Mouse (Mus musculus) testis, adult 2 months (tissue): ENCODE results near the gene Mettl16. TPM values are rescaled to one million over a fixed set of nuclear protein-coding genes. Genes with fewer than 3 reads are reported as not detected.

Experiments
- H3K27ac ChIP-seq: fragments of 200-500 bp; 2 replicates; pipeline ENCODE4 v1.5.1; 2012; ENCODE audit warnings: low read depth, low read length; ENCODE audit not compliant: control insufficient read depth, insufficient read depth
- H3K27me3 ChIP-seq: fragments of 200-500 bp; 2 replicates; pipeline ENCODE4 v1.6.1; 2012; ENCODE audit warnings: mild to moderate bottlenecking, low read length, moderate library complexity; ENCODE audit not compliant: control insufficient read depth, insufficient read depth
- H3K36me3 ChIP-seq: fragments of 200-500 bp; 2 replicates; pipeline ENCODE4 v1.6.1; 2012; ENCODE audit warnings: mild to moderate bottlenecking, low read length; ENCODE audit not compliant: control insufficient read depth, insufficient read depth
- H3K4me1 ChIP-seq: fragments of 200-500 bp; 2 replicates; pipeline ENCODE4 v1.6.1; 2012; ENCODE audit warnings: low read length; ENCODE audit not compliant: control insufficient read depth, insufficient read depth
- H3K4me3 ChIP-seq: fragments of 200-500 bp; 2 replicates; pipeline ENCODE4 v1.5.1; 2012; ENCODE audit warnings: low read depth, mild to moderate bottlenecking, low read length, moderate library complexity, mixed read lengths; ENCODE audit not compliant: control insufficient read depth
- CTCF ChIP-seq: fragments of 200-500 bp; IDR thresholded peaks from 2 replicates; pipeline ENCODE4 v1.5.1; 2012; ENCODE audit warnings: low read depth, mild to moderate bottlenecking, inconsistent platforms, low read length, moderate library complexity; ENCODE audit not compliant: control insufficient read depth, insufficient read depth, insufficient replicate concordance
- POLR2A ChIP-seq: fragments of 200-500 bp; IDR thresholded peaks from 2 replicates; pipeline ENCODE4 v1.6.1; 2012; ENCODE audit warnings: low read depth, mild to moderate bottlenecking, inconsistent platforms, low read length, moderate library complexity; ENCODE audit not compliant: control insufficient read depth
- polyA plus RNA-seq: library from polyadenylated mRNA; depleted of rRNA; stranded (reverse); fragments of >200 nt; gene quantifications from 2 replicates; pipeline ENCODE4 v1.2.3, GENCODE M21; 2012

Mettl16 gene
- polyA plus RNA-seq, 1 experiment: 5.3 TPM

DNA sequence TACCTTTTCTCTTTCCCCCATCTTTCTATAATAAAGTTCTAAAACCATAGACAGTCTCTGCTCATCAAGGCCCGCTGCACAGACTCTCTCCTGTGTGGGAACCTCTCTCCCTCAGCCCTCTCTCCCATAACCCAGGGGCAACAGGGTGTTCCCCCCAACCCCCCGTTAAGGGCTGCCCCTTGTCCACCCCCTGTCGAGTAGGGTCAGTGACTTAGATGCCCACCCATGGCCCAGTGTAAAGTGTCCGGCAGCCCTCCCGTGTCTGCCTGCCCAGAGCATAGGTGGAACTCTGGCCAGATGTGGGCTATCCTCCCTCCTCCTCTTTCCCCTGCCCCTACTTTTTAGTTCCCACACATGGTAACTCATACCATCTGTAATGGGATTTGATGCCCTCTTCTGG is 40.9 kb downstream of the Mettl16 start:
- H3K4me3 ChIP-seq: no peak overlapping the region
- no peaks in the 10 kb centered on the region for H3K27me3 ChIP-seq
- TF ChIP-seq CTCF (no peak), POLR2A (no peak)
- H3K4me1 ChIP-seq: no peaks in the 10 kb centered on the region
- no peaks in the 10 kb centered on the region; the same call in 1 of the 2 replicates for H3K36me3 ChIP-seq
- no peak overlapping the region for H3K27ac ChIP-seq

DNA sequence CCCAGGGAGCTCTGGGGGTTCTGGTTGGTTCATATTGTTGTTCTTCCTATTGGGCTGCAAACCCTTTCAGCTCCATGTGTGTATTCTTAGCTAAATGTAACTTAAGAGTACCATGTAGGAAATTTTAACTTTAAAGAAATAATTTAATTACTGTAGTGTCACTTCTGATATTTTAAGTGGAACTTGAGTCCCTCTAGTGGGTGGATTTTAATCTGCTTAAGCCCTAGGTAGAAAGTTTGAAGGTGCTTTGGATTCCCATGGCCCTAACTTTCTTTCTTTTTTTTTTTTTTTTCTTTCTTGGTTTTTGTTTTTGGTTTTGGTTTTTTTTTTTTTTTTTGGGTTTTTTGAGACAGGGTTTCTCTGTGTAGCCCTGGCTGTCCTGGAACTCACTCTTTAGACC is 45.2 kb downstream of the Mettl16 start:
- H3K27me3 ChIP-seq: no peaks in the 10 kb centered on the region
- TF ChIP-seq POLR2A: no peak
- TF ChIP-seq CTCF: no peak
- no peak overlapping the region for H3K4me3 ChIP-seq
- no peak overlapping the region for H3K27ac ChIP-seq
- H3K36me3 ChIP-seq: peaks cover 4% of the 10 kb centered on the region
- H3K4me1 ChIP-seq: no peaks in the 10 kb centered on the region

DNA sequence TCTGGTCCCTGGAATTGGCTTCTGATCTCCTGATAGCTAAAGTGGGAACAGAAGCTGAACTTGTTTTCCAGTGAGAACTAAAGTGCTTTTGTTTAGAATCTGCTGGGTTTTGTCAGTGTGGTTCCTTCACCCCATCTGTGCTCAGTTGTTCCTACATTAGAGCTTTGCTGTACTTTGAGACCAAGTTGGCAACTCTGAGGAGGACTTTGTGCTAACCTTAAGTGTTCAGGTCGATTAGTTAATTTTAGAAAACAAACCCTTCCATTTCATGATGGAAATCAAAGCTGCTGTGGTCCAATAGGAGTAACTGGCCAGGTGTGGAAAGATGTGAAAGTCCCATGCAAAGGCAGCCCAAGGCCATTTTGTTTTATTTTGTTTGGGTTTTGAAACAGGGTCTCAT is 50.3 kb downstream of the Mettl16 start:
- no peak for TF ChIP-seq CTCF
- no peak for TF ChIP-seq POLR2A
- peaks cover 4% of the 10 kb centered on the region for H3K36me3 ChIP-seq
- no peak overlapping the region for H3K4me3 ChIP-seq
- H3K27ac ChIP-seq: no peak overlapping the region
- H3K27me3 ChIP-seq: no peaks in the 10 kb centered on the region
- H3K4me1 ChIP-seq: no peaks in the 10 kb centered on the region

DNA sequence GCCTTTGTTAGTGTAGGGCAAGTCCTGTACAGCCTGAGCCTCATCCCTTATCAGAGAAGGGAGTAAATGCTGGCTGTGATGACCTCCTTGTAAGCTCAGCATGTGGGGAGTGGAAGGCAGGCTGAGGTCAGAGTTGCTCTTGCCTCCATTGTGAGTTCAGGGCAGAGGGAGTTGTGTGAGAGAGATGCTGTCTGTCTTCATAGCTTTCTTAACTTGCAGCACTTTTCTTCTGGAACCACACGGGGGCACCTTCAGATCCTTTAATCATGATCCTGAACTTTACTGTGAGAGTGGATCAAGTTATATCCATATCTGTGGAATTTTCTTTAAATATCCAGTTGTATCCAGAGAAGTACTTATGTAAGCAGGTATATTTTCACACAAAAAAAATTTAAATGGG is 50.8 kb downstream of the Mettl16 start:
- Histone ChIP-seq H3K27me3 (no peaks in the 10 kb centered on the region), H3K36me3 (peaks cover 4% of the 10 kb centered on the region; the same call in 1 of the 2 replicates), H3K4me1 (no peaks in the 10 kb centered on the region), H3K27ac (no peak overlapping the region), H3K4me3 (no peak overlapping the region)
- no peak for TF ChIP-seq POLR2A
- TF ChIP-seq CTCF: no peak

DNA sequence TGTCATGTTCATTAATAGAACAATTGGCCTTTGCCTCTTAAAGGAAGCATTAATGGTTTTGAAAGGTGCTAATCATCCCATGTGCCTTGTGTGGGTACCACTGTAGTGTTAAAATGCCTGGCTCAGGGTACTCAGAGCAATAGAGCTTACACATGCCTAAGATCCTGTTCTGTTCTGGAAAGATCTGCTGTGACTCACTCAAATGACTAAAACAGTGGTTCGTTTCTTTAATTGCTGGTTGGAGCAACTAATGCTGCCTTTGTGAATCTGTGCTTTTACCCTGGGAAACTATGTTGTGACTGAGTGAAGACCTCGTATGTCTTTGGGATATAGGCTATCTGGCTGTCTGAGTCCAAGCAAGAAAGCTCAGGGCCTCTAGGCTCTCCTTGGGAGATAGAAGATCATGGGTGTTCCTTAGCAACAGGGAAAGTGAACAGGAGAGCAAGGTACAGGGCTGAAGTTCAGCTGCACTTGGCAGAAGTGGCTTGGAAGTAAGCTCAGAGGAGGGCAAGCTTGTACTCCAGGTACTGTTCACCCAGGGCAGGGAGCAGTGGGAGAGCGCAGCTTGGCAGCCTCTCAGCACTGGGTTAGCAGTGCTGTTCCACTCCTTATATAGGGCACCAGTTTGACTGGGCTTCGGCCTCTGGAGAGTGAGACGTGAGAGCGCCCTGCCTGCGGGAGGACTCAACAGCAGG is 52.3 kb downstream of the Mettl16 start:
- Histone ChIP-seq H3K36me3 (peaks cover 1% of the 10 kb centered on the region; the same call in 1 of the 2 replicates), H3K27me3 (no peaks in the 10 kb centered on the region)
- no peak for TF ChIP-seq POLR2A
- TF ChIP-seq CTCF: no peak

DNA sequence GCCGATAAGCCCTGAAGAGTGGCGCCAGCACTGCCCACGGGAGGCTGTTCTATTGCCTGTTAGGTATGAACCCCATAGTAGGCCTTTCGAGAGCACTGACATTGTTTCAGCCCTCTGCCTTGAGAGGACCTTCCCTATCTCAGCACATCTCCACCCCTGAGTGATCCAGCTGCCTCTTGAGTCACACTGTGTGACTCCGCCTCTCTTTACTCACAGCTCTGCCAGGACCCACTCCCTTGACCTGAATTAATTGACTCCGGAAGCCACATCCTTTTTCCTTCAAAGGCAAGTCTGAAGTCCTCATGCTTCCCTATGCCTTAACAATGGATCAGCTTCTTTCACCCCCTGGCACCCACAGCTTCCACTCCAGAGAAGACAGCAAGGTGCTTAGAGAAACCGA is 55.5 kb downstream of the Mettl16 start:
- H3K36me3 ChIP-seq: no peaks in the 10 kb centered on the region
- H3K4me1 ChIP-seq: peaks cover 8% of the 10 kb centered on the region
- H3K27me3 ChIP-seq: no peaks in the 10 kb centered on the region
- no peak overlapping the region for H3K4me3 ChIP-seq
- no peak overlapping the region for H3K27ac ChIP-seq
- no peak for TF ChIP-seq POLR2A
- no peak for TF ChIP-seq CTCF

More for the DNA sequence above, 52.3 kb downstream of the Mettl16 start:
- Histone ChIP-seq H3K27ac (no peak overlapping the region), H3K4me1 (no peaks in the 10 kb centered on the region), H3K4me3 (no peak overlapping the region)

DNA sequence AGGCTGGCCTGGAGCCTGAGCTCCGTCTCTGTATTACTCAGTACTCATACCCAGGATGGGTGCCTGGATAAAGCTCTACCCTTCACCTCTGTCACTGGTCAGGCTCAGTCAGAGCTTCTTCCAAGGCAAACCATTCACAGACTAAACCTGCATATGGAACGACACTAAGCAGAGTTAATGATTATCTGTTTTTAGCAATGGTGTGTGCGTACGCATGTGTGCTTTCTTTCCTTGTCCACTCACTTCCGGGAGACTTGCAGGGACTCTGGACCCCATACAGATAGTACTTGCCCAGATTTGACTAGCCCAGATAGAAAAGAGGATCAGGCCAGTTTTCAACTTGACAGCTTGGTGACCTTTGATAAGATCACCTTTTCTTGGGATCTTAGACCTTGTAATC is 56.1 kb downstream of the Mettl16 start:
- H3K27ac ChIP-seq: no peak overlapping the region
- TF ChIP-seq CTCF: no peak
- TF ChIP-seq POLR2A: no peak
- no peaks in the 10 kb centered on the region for H3K36me3 ChIP-seq
- no peaks in the 10 kb centered on the region for H3K27me3 ChIP-seq
- peaks cover 13% of the 10 kb centered on the region for H3K4me1 ChIP-seq
- no peak overlapping the region for H3K4me3 ChIP-seq
